Mouse (Mus musculus) ovary, postnatal 10 days (tissue): ENCODE data around the gene Dhrs2.

Experiments used
- DNase-seq: peaks from one replicate; pipeline ENCODE4 v3.0.0; 2022; ENCODE audit warnings: low spot score

The Dhrs2 gene

GRCm38 (mm10) chr14:55253580-55253979, 31.8 kb downstream of the Dhrs2 start:
- no peak for DNase-seq

- no peak for DNase-seq
Measured at GRCm38 (mm10) chr14:55255443-55255842, 33.6 kb downstream of the Dhrs2 start.

DNA sequence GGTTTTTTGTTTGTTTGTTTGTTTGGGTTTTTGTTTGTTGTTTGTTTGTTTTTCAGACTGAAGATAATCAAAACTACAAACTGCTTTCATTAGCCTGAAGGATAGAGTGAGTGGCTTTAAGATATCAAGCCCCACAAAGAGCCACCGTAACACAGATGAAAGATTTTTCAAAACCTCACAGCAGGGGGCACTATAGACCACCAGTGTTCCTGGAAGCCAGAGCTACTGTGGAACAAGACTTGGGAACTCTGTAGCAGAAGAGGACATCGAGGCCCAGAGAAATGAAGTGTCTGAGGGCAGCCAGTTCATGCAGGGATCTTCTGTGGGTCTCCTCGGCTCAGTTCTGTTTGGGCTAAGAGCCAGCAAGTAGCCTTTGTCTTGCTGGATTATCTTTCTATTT, 49.4 kb downstream of the Dhrs2 start:
- peak; percentile 24 for DNase-seq

GRCm38 (mm10) chr14:55273023-55273422, 51.2 kb downstream of the Dhrs2 start:
- no peak for DNase-seq

DNA sequence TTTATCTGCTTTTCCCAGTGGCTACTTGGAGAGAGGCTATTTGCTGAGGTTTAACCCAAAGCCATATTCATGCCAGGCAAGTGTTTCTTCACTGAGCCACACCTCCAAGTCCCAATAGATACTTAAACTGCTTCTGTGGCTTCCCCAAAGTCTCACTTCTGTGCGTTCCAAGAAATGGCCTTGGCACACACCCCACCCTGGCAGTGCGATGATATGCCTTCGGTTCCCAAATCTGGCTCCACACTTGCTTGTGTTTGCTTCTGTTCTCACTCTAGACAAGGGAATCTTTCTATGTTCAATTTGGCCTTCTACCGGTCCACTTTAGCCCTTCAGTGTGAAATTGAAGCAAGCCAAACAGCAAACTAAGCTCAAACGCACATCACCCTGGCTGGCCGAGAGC, 53.0 kb downstream of the Dhrs2 start:
- DNase-seq = no peak

- DNase-seq = no peak
Measured at GRCm38 (mm10) chr14:55279322-55280069, 57.7 kb downstream of the Dhrs2 start.
